Mouse (Mus musculus) intestine, embryonic 16.5 days (tissue): Measurements from ENCODE around the gene Baiap2l2. TPM values are rescaled to one million over a fixed set of nuclear protein-coding genes. Genes with fewer than 3 reads are reported as not detected.

Source experiments
- ATAC-seq: fragments of 200-750 bp; cut with Nextera tagmentation; 2 replicates; pipeline ENCODE4 v1.8.0; 2017; ENCODE audit warnings: moderate TSS enrichment, moderate library complexity
- H3K27ac ChIP-seq: fragments of 300-500 bp; sonication (generic); 2 replicates; pipeline ENCODE4 v1.5.1; 2014; ENCODE audit warnings: mild to moderate bottlenecking, low read length
- H3K27me3 ChIP-seq: fragments of 300-500 bp; sonication (generic); replicated peaks from 2 replicates; pipeline ENCODE4 v1.6.1; 2014; ENCODE audit warnings: low read length, control low read depth, mixed read lengths; ENCODE audit not compliant: control insufficient read depth, insufficient read depth
- H3K36me3 ChIP-seq: fragments of 300-500 bp; sonication (generic); 2 replicates; pipeline ENCODE4 v1.6.1; 2014; ENCODE audit warnings: low read length, control low read depth; ENCODE audit not compliant: control insufficient read depth, insufficient read depth
- H3K4me1 ChIP-seq: fragments of 300-500 bp; sonication (generic); 2 replicates; pipeline ENCODE4 v1.6.1; 2014; ENCODE audit warnings: low read length, control low read depth, mixed read lengths; ENCODE audit not compliant: control insufficient read depth, insufficient read depth
- H3K4me2 ChIP-seq: fragments of 300-500 bp; sonication (generic); 2 replicates; pipeline ENCODE4 v1.6.1; 2014; ENCODE audit warnings: low read depth, low read length, control low read depth
- H3K4me3 ChIP-seq: fragments of 300-500 bp; sonication (generic); 2 replicates; pipeline ENCODE4 v1.5.1; 2014; ENCODE audit warnings: mild to moderate bottlenecking, low read length
- H3K9ac ChIP-seq: fragments of 300-500 bp; sonication (generic); 2 replicates; pipeline ENCODE4 v1.6.1; 2014; ENCODE audit warnings: low read depth, low read length
- H3K9me3 ChIP-seq: fragments of 300-500 bp; sonication (generic); 2 replicates; pipeline ENCODE4 v1.6.1; 2016; ENCODE audit warnings: low read length, control low read depth; ENCODE audit not compliant: control insufficient read depth
- WGBS: fragments of 180-500 bp; shearing (Covaris S2); extraction: QIAGEN DNeasy Blood & Tissue Kit; methylation state at CpG from one replicate; pipeline ENCODE4 v1.1.7; 2014; 5-methylcytosine and 5-hydroxymethylcytosine counted together
- polyA plus RNA-seq: library from polyadenylated mRNA; unstranded; fragments of >200 nt; fragmentation: Nextera tagmentation; extraction: Ambion mirVana; gene quantifications from 2 replicates; pipeline ENCODE4 v1.2.1, GENCODE M21; 2015

Baiap2l2 gene
- polyA plus RNA-seq, 1 experiment from 2014 or later = 13.6 TPM

DNA sequence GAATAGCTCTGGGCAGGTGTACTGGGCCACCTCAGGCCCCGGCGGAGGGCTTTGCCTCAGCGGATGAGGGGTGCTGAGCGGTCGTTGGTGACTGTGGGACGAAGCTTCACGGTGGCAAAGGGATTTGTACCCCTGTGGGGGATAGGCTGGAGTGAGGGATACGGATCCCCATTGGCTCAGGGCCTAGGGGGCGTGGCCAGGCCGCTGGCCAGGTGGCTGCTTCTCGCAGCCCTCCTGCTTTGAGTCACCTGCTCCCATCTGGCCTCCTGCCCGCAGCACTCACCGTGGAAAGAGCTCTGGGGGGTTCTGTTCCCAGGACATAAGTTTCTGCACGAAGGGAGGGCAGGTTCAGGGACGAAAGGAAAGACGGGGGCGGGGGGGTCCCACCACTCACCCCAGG, 26.8 kb downstream of the Baiap2l2 start:
- Histone ChIP-seq H3K4me1 (peaks cover 11% of the 10 kb centered on the region), H3K27me3 (peaks cover 4% of the 10 kb centered on the region; the same call in 1 of the 2 replicates), H3K4me2 (no peak overlapping the region), H3K9ac (no peak overlapping the region), H3K9me3 (no peaks in the 10 kb centered on the region), H3K27ac (no peak overlapping the region), H3K36me3 (no peaks in the 10 kb centered on the region), H3K4me3 (no peak overlapping the region)
- no peak for ATAC-seq
- WGBS = 33% methylated on average over 17 of the region's 17 CpGs

DNA sequence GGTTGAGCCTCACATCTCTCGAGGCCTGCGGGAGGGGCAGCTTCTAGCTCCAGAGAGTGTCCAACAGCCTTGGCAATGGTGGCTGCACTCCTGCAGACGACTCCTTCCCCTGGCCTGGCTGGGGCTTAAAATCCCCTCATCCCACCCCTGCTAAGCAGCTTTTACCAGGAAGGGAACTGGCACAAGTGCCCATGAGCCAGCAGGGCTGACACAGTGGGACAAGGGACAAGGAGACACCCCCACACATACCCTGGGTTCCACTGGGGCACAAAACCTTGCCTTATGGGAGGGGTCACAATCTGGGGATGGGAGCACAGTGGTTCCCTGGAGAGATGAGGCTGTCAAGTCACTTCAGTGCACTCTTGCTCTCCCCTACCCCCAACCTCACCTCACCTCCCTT, 30.7 kb downstream of the Baiap2l2 start, which contains the start of gene Slc16a8:
TSS of gene Slc16a8 (minus strand) at position 101 of the 400 bp plus-strand sequence.
- WGBS = 37% methylated on average over 3 of the region's 3 CpGs
- Histone ChIP-seq H3K4me3 (no peak within 1 kb of the TSS), H3K9ac (no peak within 1 kb of the TSS), H3K27ac (no peak within 1 kb of the TSS), H3K27me3 (peaks cover 20% of the 10 kb centered on the region), H3K36me3 (no peaks in the 10 kb centered on the region), H3K4me2 (no peak within 1 kb of the TSS), H3K4me1 (peaks cover 15% of the 10 kb centered on the region), H3K9me3 (no peaks in the 10 kb centered on the region)
- ATAC-seq = no peak

GRCm38 (mm10) chr15:79252580-79252979, 32.8 kb downstream of the Baiap2l2 start:
- H3K4me3 ChIP-seq = peak overlapping the region; percentile 47
- H3K27ac ChIP-seq = no peak overlapping the region
- 31% methylated on average over 24 of the region's 24 CpGs for WGBS

DNA sequence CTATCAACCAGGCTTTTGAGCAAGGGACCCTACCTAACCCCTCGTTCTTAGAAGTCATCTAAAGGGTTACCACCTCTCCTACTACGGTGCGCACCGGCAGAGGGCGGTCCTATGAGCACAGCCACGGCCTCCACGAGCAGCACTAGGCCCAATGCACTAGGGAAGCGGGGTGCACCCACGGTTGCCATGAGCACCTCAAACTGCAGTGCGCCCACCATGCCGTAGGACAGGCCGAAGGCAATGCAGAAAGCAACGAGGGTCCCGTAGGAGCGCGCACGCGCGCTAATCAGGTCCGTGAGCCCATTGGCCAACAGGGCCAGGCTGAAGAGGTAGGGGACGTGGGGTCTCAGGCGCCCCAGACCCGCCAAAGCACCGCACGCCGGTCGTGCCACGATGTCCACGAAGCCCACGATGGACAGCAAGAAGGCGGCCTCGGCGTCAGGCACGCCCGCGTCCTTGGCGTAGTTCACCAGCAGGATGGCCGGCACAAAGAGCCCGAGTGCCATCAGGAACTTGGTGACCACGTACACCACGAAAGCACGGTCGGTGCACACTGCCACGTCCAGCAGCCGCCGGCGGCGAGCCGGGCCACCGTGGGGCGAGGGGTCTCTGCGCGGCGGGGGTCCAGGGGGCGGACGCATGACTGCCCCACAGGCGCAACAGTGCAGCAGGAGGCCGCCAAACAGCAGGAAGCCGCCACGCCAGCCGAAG, 33.4 kb downstream of the Baiap2l2 start:
- peak overlapping the region; percentile 47 for H3K4me3 ChIP-seq
- H3K4me2 ChIP-seq = peak overlapping the region; percentile 92
- no peaks in the 10 kb centered on the region for H3K36me3 ChIP-seq
- no peak overlapping the region for H3K27ac ChIP-seq
- peak; percentile 77 for ATAC-seq
- peaks cover 20% of the 10 kb centered on the region for H3K27me3 ChIP-seq
- WGBS = 1% methylated on average over 61 of the region's 61 CpGs
- H3K9ac ChIP-seq = peak overlapping the region; percentile 73
- H3K4me1 ChIP-seq = peaks cover 15% of the 10 kb centered on the region
- no peaks in the 10 kb centered on the region for H3K9me3 ChIP-seq

More at GRCm38 (mm10) chr15:79252580-79252979, 32.8 kb downstream of the Baiap2l2 start:
- H3K9ac ChIP-seq = peak overlapping the region; percentile 73
- H3K36me3 ChIP-seq = no peaks in the 10 kb centered on the region
- peaks cover 20% of the 10 kb centered on the region for H3K27me3 ChIP-seq
- peaks cover 15% of the 10 kb centered on the region for H3K4me1 ChIP-seq
- peak; percentile 23; the same call in 1 of the 2 replicates for ATAC-seq
- no peaks in the 10 kb centered on the region for H3K9me3 ChIP-seq
- peak overlapping the region; percentile 92 for H3K4me2 ChIP-seq

GRCm38 (mm10) chr15:79251168-79251567, 34.2 kb downstream of the Baiap2l2 start:
- Histone ChIP-seq H3K36me3 (peaks cover 5% of the 10 kb centered on the region; the same call in 1 of the 2 replicates), H3K9me3 (no peaks in the 10 kb centered on the region), H3K27ac (no peak overlapping the region), H3K9ac (no peak overlapping the region), H3K4me3 (no peak overlapping the region), H3K4me2 (no peak overlapping the region), H3K27me3 (peaks cover 20% of the 10 kb centered on the region), H3K4me1 (peaks cover 15% of the 10 kb centered on the region)
- peak; percentile 8; the same call in 1 of the 2 replicates for ATAC-seq
- 55% methylated on average over 7 of the region's 7 CpGs for WGBS

DNA sequence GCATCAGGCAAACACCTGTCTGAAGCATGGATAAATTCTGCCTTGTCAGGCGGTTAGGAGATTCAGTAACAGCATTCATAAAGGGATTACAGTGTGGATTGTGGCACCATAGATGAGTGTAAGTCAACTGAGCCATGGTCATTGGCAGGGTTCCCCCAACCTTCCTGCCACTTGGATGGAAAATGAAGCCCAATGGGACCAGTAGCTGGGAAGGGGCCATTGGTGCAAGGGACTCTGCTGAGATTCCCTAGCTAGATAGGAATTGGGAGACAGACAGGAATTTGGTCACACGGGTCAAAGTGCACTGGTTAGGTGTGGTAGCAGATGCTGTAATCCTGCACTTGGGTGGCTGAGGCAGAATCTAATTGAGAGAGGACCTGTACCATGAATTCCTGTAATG, 35.1 kb downstream of the Baiap2l2 start:
- peaks cover 15% of the 10 kb centered on the region for H3K4me1 ChIP-seq
- no peak for ATAC-seq
- no peak overlapping the region for H3K27ac ChIP-seq
- H3K9ac ChIP-seq = no peak overlapping the region
- 82% methylated on average over 2 of the region's 2 CpGs for WGBS
- no peaks in the 10 kb centered on the region for H3K9me3 ChIP-seq
- peaks cover 20% of the 10 kb centered on the region for H3K27me3 ChIP-seq
- no peak overlapping the region for H3K4me2 ChIP-seq
- H3K36me3 ChIP-seq = peaks cover 13% of the 10 kb centered on the region
- no peak overlapping the region for H3K4me3 ChIP-seq

DNA sequence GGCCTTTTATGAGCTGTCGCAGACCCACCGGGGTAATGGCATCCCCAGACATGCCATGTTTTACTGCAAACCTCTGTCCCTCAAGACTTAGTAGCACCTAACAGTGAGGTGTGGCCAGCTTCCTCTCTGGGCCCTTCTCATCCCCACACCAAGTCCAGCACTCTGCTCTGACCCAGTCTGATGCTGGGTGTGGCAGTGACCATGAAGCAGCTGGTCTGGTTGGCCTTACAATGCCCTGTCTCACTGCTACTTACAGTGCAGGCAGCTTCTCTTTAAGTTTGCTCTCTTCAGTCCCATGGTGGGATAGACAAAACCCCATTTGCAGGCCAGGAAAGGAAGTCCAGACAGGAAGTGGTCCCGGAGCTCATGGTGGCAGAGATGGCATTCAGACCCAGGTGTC, 40.0 kb downstream of the Baiap2l2 start:
- ATAC-seq = no peak
- H3K27ac ChIP-seq = no peak overlapping the region
- no peak overlapping the region for H3K9ac ChIP-seq
- H3K27me3 ChIP-seq = no peaks in the 10 kb centered on the region
- no peak overlapping the region for H3K4me2 ChIP-seq
- peaks cover 31% of the 10 kb centered on the region for H3K36me3 ChIP-seq
- 93% methylated on average over 3 of the region's 3 CpGs for WGBS
- no peaks in the 10 kb centered on the region; the same call in none of the 2 replicates for H3K4me1 ChIP-seq
- H3K9me3 ChIP-seq = no peaks in the 10 kb centered on the region
- H3K4me3 ChIP-seq = no peak overlapping the region

GRCm38 (mm10) chr15:79244071-79244893, 41.1 kb downstream of the Baiap2l2 start:
- no peak overlapping the region for H3K9ac ChIP-seq
- H3K27me3 ChIP-seq = no peaks in the 10 kb centered on the region
- H3K4me3 ChIP-seq = no peak overlapping the region
- H3K9me3 ChIP-seq = no peaks in the 10 kb centered on the region
- 0 out of 2 replicates have a peak overlapping the region, but pooled peaks have one; percentile 17 for H3K27ac ChIP-seq
- H3K4me2 ChIP-seq = no peak overlapping the region
- WGBS = 78% methylated on average over 7 of the region's 7 CpGs
- H3K36me3 ChIP-seq = peaks cover 31% of the 10 kb centered on the region
- H3K4me1 ChIP-seq = no peaks in the 10 kb centered on the region; the same call in none of the 2 replicates
- no peak for ATAC-seq
